In the genomic region with DNA sequence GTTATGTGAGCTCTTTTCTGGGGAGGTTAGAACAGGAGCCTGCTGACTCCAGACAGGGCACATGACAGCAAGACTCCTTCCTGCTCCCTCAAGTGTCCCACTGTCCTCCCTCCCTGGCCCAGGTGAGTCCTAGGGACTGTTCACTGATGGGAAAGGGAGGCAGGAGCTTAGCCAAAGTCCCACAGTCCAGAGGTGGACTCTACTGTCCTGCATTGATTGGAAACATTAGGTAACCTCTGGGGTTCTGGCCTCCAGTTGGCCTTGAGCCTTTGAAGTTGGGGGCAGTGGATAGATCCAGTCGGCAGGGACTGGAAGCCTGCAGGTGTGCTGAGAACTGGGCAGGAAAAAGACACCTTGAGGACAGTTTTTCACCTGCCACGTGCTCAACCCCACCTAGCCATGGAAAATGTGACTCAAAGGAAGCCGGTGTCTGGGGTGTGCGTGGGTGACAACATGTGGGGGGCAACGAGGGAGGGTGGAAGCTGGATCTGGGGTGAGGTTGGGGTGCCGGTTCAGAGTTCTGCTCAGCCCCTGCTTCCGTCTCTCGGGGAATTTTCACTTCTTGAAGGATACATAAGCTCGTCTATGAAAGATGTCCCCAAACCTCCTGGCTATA, we compare ENCODE assay signal across 8 mouse cellular contexts. TPM values are rescaled to one million over a fixed set of nuclear protein-coding genes. Genes with fewer than 3 reads are reported as not detected.
DNase-seq lines count a peak whose midpoint lies in the region; ATAC-seq lines count a peak whose summit lies in the region.
"Had no signal": no experiment of that assay in that cellular context is flagged by ENCODE, and none has a peak within 500 bp of the region (broad histone marks: within the 10 kb centered on the region; RNA-seq: fewer than 3 reads in every experiment).

No protein-coding gene starts in this region.

- H3K9ac ChIP-seq in midbrain, embryonic 15.5 days = no peak overlapping the region
- H3K9ac ChIP-seq in midbrain, embryonic 13.5 days (replicated peaks) = no peak overlapping the region
- no peak overlapping the region for H3K9ac ChIP-seq in hindbrain, embryonic 14.5 days
- H3K9ac ChIP-seq in liver, embryonic 16.5 days (ENCODE audit: low read depth, low read length) = no peak overlapping the region

- WGBS in midbrain, embryonic 15.5 days = 85% methylated on average over 9 of the region's 9 CpGs
- 86% methylated on average over 9 of the region's 9 CpGs for WGBS in midbrain, embryonic 13.5 days
- 84% methylated on average over 9 of the region's 9 CpGs for WGBS in hindbrain, embryonic 14.5 days
- 58% methylated on average over 9 of the region's 9 CpGs for WGBS in liver, embryonic 16.5 days (ENCODE audit: insufficient replicate concordance)

- H3K4me1 ChIP-seq in midbrain, embryonic 15.5 days = 0 out of 2 replicates have a peak, but pooled peaks cover 2% of the 10 kb centered on the region
- peaks cover 8% of the 10 kb centered on the region for H3K4me1 ChIP-seq in midbrain, embryonic 13.5 days (replicated peaks)
- H3K4me1 ChIP-seq in hindbrain, embryonic 14.5 days (replicated peaks; ENCODE audit: control insufficient read depth, insufficient read depth, low read length) = peaks cover 3% of the 10 kb centered on the region; the same call in 1 of the 2 replicates
- no peaks in the 10 kb centered on the region for H3K4me1 ChIP-seq in liver, embryonic 16.5 days (ENCODE audit: control insufficient read depth, low read depth, low read length)

- H3K27ac ChIP-seq in midbrain, embryonic 15.5 days = peak overlapping the region; percentile 42; the same call in 1 of the 2 replicates
- no peak overlapping the region for H3K27ac ChIP-seq in midbrain, embryonic 13.5 days
- 0 out of 2 replicates have a peak overlapping the region, but pooled peaks have one; percentile 38 for H3K27ac ChIP-seq in hindbrain, embryonic 14.5 days
- no peak overlapping the region for H3K27ac ChIP-seq in liver, embryonic 16.5 days (ENCODE audit: low read length)

- no peaks in the 10 kb centered on the region for H3K27me3 ChIP-seq in midbrain, embryonic 15.5 days (replicated peaks)
- peaks cover 2% of the 10 kb centered on the region; the same call in 1 of the 2 replicates for H3K27me3 ChIP-seq in midbrain, embryonic 13.5 days
- no peaks in the 10 kb centered on the region for H3K27me3 ChIP-seq in hindbrain, embryonic 14.5 days (ENCODE audit: control insufficient read depth, insufficient read depth, low read length)
- no peaks in the 10 kb centered on the region; the same call in 1 of the 2 replicates for H3K27me3 ChIP-seq in liver, embryonic 16.5 days (ENCODE audit: control insufficient read depth, insufficient read depth, low read depth, low read length)

- no peaks in the 10 kb centered on the region for H3K36me3 ChIP-seq in midbrain, embryonic 15.5 days (replicated peaks)
- H3K36me3 ChIP-seq in midbrain, embryonic 13.5 days = no peaks in the 10 kb centered on the region
- H3K36me3 ChIP-seq in hindbrain, embryonic 14.5 days (replicated peaks; ENCODE audit: control insufficient read depth, insufficient read depth) = no peaks in the 10 kb centered on the region
- no peaks in the 10 kb centered on the region for H3K36me3 ChIP-seq in liver, embryonic 16.5 days (ENCODE audit: control insufficient read depth, insufficient read depth)
- H3K36me3 ChIP-seq: G1E had no signal

- H3K4me2 ChIP-seq in midbrain, embryonic 15.5 days = no peak overlapping the region
- no peak overlapping the region for H3K4me2 ChIP-seq in midbrain, embryonic 13.5 days (replicated peaks)
- H3K4me2 ChIP-seq in hindbrain, embryonic 14.5 days (replicated peaks) = no peak overlapping the region
- H3K4me2 ChIP-seq in liver, embryonic 16.5 days (ENCODE audit: low read depth, low read length) = no peak overlapping the region

- H3K9me3 ChIP-seq in midbrain, embryonic 15.5 days = no peaks in the 10 kb centered on the region
- H3K9me3 ChIP-seq in midbrain, embryonic 13.5 days = no peaks in the 10 kb centered on the region
- H3K9me3 ChIP-seq in hindbrain, embryonic 14.5 days (ENCODE audit: control insufficient read depth, low read length) = peaks cover 4% of the 10 kb centered on the region; the same call in 1 of the 2 replicates
- H3K9me3 ChIP-seq in liver, embryonic 16.5 days (replicated peaks; ENCODE audit: control insufficient read depth, low read length) = no peaks in the 10 kb centered on the region
- H3K9me3 ChIP-seq: G1E had no signal

- no peak overlapping the region for H3K4me3 ChIP-seq in midbrain, embryonic 15.5 days
- no peak overlapping the region for H3K4me3 ChIP-seq in midbrain, embryonic 13.5 days (replicated peaks)
- no peak overlapping the region for H3K4me3 ChIP-seq in hindbrain, embryonic 14.5 days (replicated peaks; ENCODE audit: low read length)
- H3K4me3 ChIP-seq in liver, embryonic 16.5 days (ENCODE audit: low read depth, low read length) = no peak overlapping the region

- no peak for DNase-seq in hindbrain, embryonic 14.5 days (ENCODE audit: low spot score)
- DNase-seq in thymus, postnatal 14 days = peak; percentile 80
- DNase-seq in ovary, postnatal 36 days (ENCODE audit: low spot score) = no peak
- DNase-seq in urinary bladder, postnatal 36 days (ENCODE audit: low spot score in 2 of 2) = no peak

- no peak for ATAC-seq in midbrain, embryonic 15.5 days (replicated peaks)
- ATAC-seq in midbrain, embryonic 13.5 days = no peak
- no peak for ATAC-seq in hindbrain, embryonic 14.5 days (ENCODE audit: low FRiP score)
- peak; percentile 61; the same call in 1 of the 2 replicates for ATAC-seq in liver, embryonic 16.5 days (ENCODE audit: low read depth)

RNA-seq across cellular contexts. Expression of a gene that starts 42.4 kb away (rescaled TPM):
- polyA plus RNA-seq in midbrain, embryonic 15.5 days (2015; fragmentation: Nextera tagmentation; extraction: Ambion mirVana) = 262 and 276 TPM in 2 replicates
- 333 and 348 TPM in 2 replicates for polyA plus RNA-seq in midbrain, embryonic 13.5 days (2015; fragmentation: Nextera tagmentation; extraction: Ambion mirVana)
- polyA plus RNA-seq in hindbrain, embryonic 14.5 days (2014; fragmentation: Nextera tagmentation; extraction: Ambion mirVana) = 264 and 303 TPM in 2 replicates
- 216 and 219 TPM in 2 replicates for polyA plus RNA-seq in liver, embryonic 16.5 days (2015; fragmentation: Nextera tagmentation; extraction: Ambion mirVana)

RNA-seq across cellular contexts. Expression of a gene that starts 47.7 kb away (rescaled TPM):
- 127 and 151 TPM in 2 replicates for polyA plus RNA-seq in midbrain, embryonic 15.5 days (2015; fragmentation: Nextera tagmentation; extraction: Ambion mirVana)
- 175 and 214 TPM in 2 replicates for polyA plus RNA-seq in midbrain, embryonic 13.5 days (2015; fragmentation: Nextera tagmentation; extraction: Ambion mirVana)
- 194 and 206 TPM in 2 replicates for polyA plus RNA-seq in hindbrain, embryonic 14.5 days (2014; fragmentation: Nextera tagmentation; extraction: Ambion mirVana)
- 37.5 and 40.6 TPM in 2 replicates for polyA plus RNA-seq in liver, embryonic 16.5 days (2015; fragmentation: Nextera tagmentation; extraction: Ambion mirVana)
- polyA plus RNA-seq: G1E had no signal

Comparison
In these comparisons a context has a peak if more than half of its experiments do, and no peak if none do; other contexts are left out.
1. H3K27ac ChIP-seq: peak in midbrain, embryonic 15.5 days (single experiment) and hindbrain, embryonic 14.5 days (single experiment); none in midbrain, embryonic 13.5 days (single experiment) and liver, embryonic 16.5 days (single experiment).